Mouse (Mus musculus): ENCODE results near the gene Ttc3.
A peak's percentile ranks its signal among the peaks of the same experiment; 100 is the strongest.

Gene Ttc3

DNA sequence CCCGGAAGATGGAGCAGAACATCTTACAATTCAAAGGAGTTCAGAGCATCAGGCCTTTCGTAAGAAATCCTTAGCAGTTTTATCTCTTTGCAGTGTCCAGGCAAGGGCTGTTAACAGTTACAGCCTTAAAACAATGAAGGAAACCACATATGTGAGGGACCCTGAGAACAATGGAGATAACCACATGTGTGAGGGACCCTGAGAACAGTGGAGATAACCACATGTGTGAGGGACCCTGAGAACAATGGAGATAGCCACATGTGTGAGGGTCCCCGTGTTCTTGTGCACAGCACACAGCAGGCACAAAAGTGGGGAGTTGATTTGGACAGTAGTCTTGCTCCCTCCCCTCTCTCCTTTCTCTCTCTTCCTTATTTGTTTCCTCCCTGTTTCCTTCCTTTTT is 12.3 kb upstream of the Ttc3 start:
- no peak for DNase-seq (ENCODE audit: low spot score)

DNA sequence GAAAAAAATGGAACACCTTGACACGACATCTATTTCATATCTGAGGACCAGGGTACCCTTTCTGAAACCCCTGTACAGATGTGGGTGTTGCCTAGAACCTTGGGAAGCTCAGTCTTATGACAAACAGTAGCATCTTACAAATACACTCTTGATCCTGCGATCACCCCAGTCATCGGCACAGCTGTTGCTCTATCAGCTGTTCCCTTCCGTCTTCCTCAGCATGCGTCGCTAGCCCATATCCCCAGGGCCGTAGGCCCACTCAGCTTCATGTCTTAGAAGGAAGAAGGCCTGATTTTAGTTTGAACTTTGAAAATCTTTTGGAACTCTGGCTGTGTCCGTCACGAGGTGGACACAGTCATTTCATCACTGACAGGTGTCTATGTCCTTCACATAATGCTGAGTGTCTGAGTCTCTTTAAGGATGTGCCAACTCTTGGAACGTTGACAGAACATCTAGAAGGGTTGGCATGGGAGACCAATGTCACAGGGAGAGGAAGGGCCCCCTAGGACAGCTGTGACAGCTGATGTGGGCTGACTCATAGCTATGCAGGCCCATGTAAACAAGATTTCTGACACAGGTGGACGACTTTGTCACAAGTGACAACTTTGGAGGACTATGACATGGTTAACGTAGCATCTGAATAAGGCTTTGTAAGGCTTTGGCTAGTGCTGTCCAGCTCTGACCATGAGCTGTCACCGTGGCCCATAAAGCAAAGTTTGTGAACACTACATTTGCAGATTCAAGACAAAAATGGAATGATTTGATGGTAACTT is 9.7 kb upstream of the Ttc3 start:
- DNase-seq (ENCODE audit: low spot score): no peak

GRCm38 (mm10) chr16:94362174-94362873 is 8.1 kb upstream of the Ttc3 start:
- DNase-seq (ENCODE audit: low spot score): peak; percentile 82

GRCm38 (mm10) chr16:94363814-94364213 is 6.6 kb upstream of the Ttc3 start:
- DNase-seq (ENCODE audit: low spot score): no peak

GRCm38 (mm10) chr16:94365435-94365834 is 5.0 kb upstream of the Ttc3 start:
- no peak for DNase-seq (ENCODE audit: low spot score)

- no peak for DNase-seq (ENCODE audit: low spot score)
Measured at GRCm38 (mm10) chr16:94369596-94370172, 734 bp upstream of the Ttc3 start.

DNA sequence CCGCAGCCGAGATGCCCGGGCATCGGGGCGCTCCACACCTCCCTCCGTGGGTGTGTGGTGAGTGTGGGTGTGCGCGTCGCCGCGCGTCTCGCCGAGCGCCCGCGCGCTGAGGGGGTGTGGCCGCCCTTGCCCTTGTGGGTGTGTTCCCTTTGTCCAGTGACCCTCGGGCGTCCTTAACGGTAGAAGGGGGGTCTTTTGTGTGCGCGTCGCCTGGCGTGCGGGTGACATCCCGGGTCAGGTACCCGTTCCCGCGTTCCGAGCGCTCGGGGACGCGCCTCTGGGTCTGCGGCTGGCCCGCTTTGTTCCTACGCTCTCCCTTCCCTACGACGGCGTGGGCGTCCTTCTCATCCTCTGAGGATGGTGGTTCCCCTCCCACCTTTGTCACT is 490 bp downstream of the Ttc3 start:
- no peak for DNase-seq (ENCODE audit: low spot score)

DNA sequence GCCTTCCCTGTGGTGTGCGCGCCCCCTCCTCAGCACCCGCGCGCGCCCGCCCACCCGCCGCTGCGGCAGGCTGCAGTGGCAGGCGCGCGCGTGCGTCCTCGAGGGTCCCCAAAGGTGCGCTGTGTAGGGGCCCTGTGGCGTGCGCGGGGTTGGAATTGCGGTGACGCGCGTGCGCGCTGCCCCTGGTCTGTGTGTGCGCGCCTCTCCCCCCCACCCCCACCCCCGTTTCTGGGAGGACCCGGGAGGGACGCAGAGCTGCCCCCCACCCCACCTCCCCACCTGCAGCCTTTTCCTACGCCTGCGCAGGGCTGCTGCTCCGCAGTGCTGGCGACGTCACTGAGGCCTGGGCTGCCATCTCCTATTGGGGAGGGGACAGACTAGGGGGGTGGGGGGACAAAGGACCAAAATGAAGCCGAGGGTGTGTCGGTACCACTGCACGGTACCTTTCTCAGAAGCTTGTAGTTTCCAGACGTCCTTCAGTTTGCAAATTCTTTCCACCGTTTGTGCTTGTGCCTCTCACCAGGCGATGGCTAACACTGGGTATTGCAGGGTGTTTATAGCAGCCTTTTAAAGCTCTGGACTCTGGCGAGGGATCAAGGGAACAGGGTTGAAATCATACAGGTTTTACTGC is 998 bp downstream of the Ttc3 start, which contains the start of gene Pigp:
TSS of gene Pigp (minus strand) at position 542 of the 631 bp plus-strand sequence.
- DNase-seq (ENCODE audit: low spot score): peak; percentile 76

GRCm38 (mm10) chr16:94379386-94379785 is 9.0 kb downstream of the Ttc3 start:
- no peak for DNase-seq (ENCODE audit: low spot score)

DNA sequence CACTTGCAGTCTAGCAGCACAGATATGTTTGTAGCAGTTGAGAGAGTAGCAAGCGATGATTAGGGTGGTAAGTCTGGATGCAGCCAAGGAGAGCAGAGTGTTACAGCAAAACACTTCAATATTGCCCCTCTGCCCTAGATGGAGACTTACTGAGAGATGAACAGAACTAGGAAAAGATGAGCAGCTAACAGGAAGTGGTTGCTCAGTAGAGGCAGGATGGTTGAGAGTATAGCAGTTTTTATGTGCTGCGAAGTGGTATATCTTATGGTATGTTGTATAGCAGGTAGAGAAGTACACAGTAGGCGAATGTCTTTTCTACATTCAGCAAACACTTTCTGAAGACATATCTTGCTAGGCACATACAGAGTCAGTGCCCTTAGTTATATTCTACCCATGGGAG is 12.9 kb downstream of the Ttc3 start:
- DNase-seq (ENCODE audit: low spot score): no peak

DNA sequence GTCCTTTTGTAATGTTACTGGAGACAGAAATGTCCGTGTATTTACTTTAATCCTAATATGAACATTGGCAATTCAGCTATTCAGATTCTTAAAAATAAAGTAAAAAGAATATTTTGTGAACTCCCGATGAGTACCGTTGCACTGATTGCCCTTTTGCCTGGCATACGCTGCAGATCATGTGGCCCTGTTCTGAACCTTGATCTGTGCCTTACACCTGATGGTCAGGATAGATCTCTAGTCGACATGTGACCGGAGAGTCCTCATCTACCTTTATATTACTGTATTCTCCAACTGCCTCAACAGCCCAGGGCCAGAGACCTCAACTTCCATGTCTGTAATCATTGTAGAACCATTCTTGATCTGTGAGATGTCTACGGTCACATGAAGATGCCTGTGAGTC is 17.3 kb downstream of the Ttc3 start:
- DNase-seq (ENCODE audit: low spot score): no peak

GRCm38 (mm10) chr16:94392299-94392698 is 21.9 kb downstream of the Ttc3 start:
- DNase-seq (ENCODE audit: low spot score): no peak

DNA sequence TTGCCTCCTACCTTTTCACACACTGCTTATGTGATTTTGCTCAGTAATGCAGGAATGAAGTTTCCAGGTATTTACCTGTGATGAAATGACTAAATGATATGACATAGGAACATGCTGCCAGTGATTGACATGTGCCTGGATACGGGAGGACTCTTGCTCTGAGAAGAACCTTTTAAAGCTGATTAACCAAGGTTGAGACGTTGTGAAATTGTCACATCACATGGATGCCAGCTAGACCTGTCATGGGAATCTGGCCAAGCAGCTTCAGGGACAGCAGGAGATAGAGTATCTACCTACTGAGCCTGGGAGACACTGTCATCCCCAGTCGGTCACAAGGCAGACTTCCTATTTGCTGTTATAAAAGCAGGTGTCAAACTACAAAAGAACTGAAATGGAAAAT is 24.6 kb downstream of the Ttc3 start:
- DNase-seq (ENCODE audit: low spot score): no peak

DNA sequence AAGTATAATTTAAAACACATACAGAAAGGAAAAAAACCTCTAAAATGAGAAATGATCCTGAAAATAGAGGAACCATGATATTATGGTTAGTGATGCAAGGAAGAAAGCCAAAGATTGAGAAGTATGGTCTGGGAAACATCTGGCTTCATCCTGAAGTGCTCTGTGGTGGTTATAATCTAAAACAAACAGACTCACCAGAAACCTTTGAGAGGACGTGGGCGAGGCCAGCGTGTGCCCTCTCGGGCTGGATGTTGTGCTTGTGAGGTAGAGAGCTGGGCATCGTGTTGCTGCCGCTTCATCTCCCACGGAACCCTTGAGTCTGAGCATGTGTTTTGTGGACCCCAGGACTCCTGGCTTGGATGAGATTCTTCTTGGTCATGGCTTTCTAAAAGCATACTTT is 26.2 kb downstream of the Ttc3 start:
- DNase-seq (ENCODE audit: low spot score): no peak

GRCm38 (mm10) chr16:94399141-94399540 is 28.7 kb downstream of the Ttc3 start:
- no peak for DNase-seq (ENCODE audit: low spot score)

GRCm38 (mm10) chr16:94401636-94402035 is 31.2 kb downstream of the Ttc3 start:
- DNase-seq (ENCODE audit: low spot score): no peak

DNA sequence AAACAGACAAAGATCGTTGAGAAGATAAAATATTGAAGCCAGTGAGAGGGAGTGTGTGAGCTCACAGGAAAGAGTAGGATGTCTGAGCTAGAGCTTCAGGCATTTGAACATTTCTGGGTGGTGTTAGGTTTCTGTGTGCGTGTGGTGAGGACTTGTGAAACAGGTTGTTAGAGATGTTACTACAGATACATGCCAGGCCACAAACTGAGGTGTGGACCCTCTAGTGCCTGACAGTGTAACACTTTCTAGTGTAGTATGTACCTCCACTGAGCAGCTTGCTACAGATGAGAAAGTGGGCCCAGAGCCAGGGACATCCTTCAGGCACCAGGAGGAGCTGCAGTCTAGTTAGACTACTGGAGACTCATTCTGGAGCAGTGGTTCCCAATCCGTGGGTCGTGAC is 31.8 kb downstream of the Ttc3 start:
- peak; percentile 28 for DNase-seq (ENCODE audit: low spot score)

GRCm38 (mm10) chr16:94411287-94411686 is 40.9 kb downstream of the Ttc3 start:
- no peak for DNase-seq (ENCODE audit: low spot score)

DNA sequence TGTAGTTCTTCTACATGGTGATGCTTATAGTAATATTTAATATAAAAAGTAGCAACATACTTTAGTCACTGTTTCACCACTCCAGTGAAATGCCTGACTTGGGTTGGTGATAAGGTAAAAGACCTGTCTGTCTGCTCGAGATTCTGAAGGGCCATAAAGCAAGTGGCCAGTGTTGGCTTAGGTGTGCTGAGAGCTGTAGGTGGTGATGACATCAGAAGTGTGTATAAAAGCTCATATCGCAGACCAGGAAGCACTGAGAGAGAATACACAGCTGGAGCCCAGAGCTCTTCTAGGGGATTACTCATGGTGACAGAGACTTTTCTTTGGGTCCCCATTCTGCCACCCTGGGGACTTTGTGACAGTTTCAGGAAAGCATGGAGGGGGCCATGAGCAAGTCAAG is 41.8 kb downstream of the Ttc3 start:
- no peak for DNase-seq (ENCODE audit: low spot score)

DNA sequence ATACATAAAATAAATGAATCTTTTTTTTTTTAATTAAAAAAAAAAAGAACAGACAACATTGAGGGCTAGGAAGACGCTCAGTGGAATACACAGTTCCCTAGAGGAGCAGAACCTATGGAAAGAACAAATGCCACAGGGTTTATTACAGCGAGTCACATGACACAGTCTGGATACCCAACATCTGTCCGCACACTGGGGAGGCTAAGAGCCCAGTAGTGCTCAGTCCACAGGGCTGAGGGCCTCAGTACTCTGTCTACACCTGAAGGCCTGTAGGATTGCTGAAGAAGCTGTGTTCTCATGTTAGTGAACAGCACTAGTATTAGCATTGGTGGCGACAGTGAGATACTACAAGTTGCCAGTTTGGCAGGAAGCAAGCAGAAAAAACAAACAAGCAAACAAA is 42.3 kb downstream of the Ttc3 start:
- DNase-seq (ENCODE audit: low spot score): no peak

- no peak for DNase-seq (ENCODE audit: low spot score)
Measured at GRCm38 (mm10) chr16:94414151-94414550, 43.7 kb downstream of the Ttc3 start.

DNA sequence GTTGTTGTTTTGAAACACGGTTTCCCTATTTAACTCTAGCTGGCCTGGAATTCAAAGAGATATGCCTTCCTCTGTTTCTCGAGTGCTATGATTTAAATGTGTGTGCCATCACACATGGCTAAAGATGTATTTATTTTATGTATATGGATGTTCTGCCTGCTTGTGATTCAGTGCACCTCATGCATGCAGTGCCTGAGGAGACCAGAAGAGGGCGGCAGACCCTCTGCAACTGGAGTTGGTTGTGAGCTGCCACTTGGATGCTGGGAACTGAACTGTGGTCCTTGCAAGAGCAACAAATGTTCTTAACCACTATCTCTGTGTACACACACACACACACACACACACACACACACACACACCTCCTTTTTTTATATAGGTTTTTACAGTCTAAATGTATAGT is 50.1 kb downstream of the Ttc3 start:
- no peak for DNase-seq (ENCODE audit: low spot score)

GRCm38 (mm10) chr16:94428948-94429347 is 58.5 kb downstream of the Ttc3 start:
- no peak for DNase-seq (ENCODE audit: low spot score)

All from MN1 (cell line).